Mouse (Mus musculus) mouse trophoblast stem cell (cell line): Measurements from ENCODE around the gene Slc39a5.

ENCODE experiments used
- in situ Hi-C, 2 experiments: fragments of 300-500 bp; cut with MseI, MboI; formaldehyde crosslinking; loops; 2 replicates in 1 of 2; 3 replicates in 1 of 2; pipeline ENCODE4 v1.15.1; 2025

Gene Slc39a5

DNA sequence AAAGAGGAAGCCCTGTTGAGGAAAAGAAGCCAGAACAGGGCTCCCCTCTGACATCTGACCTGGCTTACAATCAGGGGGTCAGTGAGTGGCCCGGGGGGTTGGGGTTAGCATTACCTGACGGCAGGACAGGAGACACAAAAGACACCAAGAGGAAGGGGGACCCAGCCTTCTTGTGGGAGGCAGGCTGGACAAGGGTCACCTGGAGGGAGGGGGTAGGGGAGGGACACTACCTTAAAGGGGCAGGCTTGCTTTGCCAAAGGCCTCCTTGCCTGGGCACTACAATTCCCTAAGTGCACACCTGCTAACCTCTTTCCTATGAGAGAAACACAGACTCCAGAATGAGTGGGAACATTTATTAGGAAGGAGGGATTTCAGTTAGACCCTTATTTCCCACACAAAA is at the start of gene Slc39a5:
Gene Slc39a5 (minus strand): TSS at position 174 of the 400 bp plus-strand sequence.
- in situ Hi-C loops = no loop called here

DNA sequence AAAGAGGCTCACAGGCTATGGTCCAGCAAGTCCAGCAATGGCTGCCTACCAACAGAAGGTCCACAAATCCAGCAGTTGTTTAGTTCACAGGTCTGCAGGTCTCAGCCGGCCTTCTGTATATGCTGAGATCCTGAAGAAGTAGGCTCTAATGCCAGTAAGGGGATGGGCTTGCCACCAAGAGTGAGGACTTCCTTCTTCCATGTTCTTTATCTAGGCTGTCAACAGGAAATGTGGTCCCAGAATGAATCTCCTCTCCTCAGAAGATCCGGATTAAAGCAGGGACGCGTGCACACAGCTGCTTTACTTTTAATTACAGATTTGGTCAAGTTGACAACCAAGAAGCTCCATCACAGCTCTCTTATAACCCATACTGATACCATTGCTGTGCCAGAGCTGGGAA is 44.4 kb upstream of the Slc39a5 start:
- in situ Hi-C loops = no loop called here

DNA sequence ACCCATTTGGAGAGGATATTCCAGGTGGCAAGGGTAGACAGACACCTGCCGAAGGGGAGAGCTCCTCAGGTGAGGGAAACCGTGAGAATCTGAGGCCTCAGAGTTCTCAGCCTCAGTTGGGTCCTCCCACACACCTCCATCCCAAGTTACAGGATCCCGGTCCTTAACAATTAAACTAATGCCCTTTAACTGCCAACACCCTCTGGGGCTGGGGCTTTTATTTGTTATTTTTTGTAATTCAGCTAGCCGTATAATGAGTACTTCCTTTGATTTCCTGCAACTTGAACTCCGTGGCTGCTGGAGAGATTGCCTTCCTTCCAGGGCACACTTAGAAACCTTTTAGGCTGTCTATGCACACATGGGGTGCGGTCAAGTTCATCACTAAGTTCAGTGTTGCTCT is 43.3 kb upstream of the Slc39a5 start:
- in situ Hi-C loops = no loop called here

DNA sequence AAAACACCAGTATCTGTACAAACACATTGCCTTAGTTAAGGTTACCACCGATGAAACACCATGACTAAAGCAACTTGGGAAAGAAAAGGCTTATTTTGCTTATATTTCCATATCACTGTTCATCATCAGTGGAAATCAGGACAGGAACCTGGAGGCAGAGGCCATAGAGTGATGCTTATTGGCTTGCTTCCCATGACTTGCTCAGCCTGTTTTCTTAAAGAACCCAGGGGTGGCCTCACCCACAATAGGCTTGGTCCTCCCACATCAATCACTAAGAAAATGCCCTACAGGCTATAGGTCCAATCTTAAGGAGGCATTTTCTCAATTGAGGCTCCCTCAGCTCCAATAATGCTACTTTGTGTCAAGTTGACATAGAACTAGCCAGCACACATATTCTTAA is 41.7 kb upstream of the Slc39a5 start:
- in situ Hi-C loops = no loop called here

DNA sequence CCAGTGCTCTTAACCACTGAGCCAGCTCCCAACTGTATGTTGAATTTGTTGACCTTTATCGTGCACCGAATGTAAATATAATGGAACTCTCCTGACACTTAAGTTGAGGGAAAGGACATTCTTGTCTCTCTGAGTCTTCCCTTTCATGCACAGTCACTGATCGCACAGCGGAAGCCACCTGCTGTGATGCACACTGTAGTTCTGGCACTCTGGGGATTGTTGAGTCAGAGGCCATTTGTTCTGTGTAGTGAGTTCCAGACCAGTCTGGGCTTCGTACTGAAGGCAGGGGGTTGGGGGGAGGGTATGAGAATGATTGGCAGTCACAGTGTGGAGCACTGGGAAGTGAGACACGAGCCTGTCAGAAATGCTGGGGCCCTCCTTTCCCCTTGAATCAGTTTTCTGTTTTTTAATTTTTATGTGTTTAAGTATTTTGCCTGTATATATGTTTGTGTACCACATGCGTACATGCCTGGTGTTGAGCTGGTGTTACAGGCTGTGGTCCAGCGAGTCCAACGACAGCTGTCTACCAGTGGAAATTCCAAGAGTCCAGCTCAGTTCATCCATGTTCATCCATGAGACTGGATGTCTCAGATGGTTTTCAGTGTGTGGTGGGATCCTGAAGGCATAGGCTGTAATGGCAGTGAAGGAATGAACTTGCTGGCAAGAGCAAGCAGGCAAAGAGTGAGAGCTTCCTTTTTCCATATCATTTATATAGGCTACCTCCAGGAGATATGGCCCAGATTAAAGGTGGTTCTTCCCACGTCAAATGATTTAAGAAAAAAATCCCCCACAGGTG is 40.5 kb upstream of the Slc39a5 start:
- in situ Hi-C loops = no loop called here

DNA sequence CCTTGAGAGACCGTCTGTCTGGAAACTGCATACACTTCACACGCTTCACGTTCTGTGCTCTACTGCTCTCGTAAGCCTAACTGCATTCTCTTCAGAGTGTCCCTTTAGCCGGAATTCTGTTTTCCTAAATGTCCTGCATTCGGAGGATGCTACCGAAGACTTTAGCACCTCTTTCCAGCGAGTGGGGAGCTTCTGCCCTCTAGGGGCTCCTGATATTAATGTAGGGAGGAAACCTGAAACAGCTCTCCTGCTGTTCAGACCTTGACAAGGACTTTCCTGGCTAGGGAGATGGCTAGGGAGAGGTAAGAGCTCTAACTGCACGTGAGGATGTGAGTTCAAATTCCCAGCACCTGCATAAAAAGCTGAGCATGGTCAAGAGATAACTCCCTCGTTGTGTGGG is 39.4 kb upstream of the Slc39a5 start:
- in situ Hi-C loops = no loop called here

DNA sequence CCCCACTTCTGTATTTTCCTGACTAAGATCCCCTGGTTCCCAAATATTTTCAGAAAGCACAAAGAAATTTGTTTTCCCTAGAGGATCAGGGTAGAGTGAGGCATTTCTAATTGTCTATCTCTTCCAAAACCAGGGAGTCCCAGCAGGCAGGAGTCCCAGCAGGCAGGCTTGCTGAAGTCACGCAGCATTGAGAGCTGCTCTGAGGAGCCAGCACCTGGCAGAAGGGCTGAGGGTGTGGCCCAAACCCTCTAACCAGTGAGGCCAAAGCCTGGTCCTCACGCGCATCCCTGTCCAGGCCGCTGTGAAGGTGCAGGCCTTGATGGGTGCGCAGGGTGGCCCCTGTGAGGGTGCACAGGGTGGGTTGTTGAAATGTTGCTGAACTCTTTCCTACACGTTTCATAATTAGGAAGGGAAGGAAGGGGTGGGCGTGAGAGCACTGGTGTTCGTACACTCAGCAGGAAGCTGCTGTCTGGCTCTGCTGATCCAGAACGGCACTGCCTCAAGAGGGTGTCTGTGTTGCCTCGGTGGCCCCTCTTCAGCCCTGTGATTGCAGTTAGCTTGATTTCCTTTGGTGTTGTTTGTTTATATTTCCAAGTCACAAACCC is 37.7 kb upstream of the Slc39a5 start:
- in situ Hi-C loops = no loop called here

DNA sequence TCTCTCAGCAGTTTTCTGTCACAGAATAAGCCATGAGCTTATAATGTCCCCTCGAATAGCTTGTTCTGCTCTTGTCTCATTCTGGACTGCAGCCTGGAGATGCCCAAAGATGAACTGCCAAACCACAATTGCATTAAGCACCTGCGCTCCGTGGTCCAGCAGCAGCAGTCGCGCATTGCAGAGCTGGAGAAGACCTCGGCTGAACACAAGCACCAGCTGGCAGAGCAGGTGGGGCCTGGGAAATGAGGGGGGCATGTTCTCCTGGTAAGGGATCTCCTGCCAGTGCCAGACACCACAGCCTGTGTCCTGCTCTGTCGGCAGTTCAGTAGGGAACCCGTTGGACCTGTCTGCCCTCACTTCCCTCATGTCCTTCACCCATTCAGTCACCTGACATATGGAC is 35.3 kb upstream of the Slc39a5 start:
- in situ Hi-C loops = no loop called here

DNA sequence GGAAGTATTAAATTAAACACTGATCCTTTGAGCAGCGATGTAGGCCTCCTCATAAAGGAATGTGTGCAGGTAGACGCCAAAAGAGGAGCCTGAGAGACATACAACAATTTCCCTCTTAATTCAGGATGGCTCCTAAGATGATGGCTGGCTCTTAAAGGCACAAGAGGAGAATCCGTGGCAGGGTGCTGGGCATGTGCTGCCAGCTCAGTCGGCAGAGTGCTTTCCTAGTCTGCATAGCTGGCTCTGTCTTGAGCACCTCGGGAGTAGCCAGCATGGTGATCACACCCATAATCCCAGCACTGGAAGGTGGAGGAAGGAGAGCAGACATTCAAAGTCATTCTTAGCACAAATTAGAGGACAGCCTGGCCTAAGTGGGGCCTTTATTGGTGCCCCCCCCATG is 34.8 kb upstream of the Slc39a5 start:
- in situ Hi-C loops = no loop called here

DNA sequence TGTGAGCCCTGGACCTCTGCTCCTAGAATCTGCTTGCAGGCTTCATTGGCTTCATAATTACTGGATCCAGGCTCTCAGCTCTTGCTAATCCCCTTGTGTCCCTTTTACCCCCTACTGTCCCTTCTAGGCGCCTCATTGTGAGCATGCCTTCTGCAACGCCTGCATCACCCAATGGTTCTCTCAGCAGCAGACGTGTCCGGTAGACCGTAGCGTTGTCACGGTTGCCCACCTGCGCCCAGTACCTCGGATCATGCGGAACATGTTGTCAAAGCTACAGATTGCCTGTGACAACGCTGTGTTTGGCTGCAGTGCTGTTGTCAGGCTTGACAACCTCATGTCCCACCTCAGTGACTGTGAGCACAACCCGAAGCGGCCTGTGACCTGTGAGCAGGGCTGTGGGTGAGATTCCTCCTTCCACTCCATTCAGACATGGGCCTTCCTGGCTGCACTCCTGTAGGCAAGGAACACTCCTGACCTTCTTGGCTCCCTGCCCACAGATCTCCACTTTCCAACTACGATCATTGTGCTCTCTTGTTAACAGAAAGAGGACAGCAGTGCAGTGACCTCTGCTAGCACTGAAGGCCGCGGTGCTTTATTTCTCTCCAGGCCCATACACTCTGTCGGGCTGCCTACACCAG is 34.3 kb upstream of the Slc39a5 start:
- in situ Hi-C loops = no loop called here

DNA sequence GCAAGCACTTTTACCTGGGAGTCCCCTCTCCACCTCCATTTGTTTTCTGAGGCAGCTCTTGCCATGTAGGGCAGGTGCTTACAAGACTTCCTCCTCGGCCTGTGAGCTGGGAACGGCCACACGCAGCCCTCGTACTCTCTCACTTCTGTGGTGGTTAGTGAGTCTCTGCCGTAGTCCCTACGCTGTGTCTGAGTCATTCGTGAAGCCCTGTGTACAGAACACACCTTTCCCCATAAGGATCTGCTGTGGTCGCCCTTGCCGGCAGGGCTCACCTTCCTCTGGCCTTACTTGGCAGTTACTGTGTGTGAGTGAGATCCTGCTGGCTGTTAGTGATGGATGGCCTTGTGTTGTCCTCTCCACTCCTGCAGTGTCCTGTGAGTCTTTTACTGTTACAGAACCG is 33.7 kb upstream of the Slc39a5 start:
- in situ Hi-C loops = no loop called here

DNA sequence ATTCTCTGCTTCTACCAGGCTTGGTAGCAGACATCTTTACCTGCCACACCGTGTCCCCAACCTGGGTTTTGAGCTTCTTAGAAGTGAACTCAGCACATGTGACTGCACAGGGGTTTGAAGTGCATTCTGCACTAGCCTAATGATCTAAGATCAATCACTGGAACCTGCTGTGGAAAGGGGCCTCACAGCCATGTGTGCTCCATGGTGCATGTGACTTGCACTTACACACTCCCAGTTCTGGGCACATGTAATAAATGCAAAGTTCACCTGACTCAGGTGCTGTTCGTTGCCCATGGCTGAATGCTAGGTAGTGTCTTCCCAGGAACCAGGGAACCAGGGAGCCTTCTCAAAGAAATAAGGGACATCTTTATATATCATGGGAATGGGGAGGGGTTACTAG is 32.4 kb upstream of the Slc39a5 start:
- in situ Hi-C loops = no loop called here

DNA sequence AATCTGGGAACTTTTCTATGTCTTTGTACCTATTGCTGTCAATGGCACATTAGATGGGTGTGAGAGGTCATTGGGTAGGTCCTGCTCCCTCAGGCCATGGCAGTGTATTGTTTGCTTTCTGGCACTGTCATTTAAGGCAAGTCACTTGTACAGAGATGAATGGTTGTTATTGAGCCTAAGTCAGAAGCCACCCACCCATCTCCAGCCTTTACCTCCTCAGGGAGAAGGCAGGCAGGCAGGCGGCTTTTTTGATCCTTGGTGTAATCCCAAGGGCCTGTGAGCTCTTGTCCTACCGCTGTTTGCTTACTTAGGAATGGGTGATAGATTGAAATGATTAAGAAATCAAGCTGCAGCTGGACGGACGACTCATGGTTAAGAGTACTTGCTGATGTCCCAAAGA is 28.4 kb upstream of the Slc39a5 start:
- in situ Hi-C loops = no loop called here

DNA sequence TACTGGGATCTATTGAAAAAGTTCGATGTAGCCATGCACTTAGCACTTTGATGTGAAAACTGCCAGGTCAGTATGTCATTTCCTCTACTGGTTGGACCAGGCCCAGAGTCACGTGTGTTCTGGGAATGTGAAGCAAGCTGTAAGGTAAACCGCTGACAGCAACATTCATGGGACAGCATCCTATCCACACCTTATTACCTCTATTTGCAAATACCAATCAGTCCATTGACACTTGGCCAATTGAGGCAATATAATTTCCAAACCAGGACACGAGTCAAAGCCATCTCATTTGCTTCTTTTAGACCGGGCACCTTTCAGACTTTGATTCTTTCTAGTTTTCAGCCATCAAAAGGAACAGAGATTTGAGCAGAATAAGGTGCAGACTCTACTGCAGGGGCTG is 28.0 kb upstream of the Slc39a5 start:
- in situ Hi-C loops = no loop called here

DNA sequence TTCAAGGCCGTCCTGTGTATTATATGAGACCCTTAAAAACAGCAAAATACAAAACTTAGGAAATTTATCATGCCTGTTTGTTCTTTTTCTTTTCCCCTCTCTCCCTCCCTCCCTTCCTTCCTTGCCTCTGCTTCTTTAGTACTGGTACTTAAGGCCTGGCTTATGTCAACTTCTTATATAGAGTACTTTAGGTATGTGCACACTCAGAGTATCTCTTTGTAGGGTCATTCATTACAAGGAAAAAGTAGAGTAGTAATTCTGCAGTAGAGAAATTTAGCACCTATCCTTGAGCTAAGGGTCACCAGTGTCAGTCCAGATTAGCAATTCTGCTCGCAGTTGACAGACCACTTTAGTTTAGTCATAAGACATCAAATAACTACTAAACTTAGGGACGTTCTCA is 24.2 kb upstream of the Slc39a5 start:
- in situ Hi-C loops = no loop called here

DNA sequence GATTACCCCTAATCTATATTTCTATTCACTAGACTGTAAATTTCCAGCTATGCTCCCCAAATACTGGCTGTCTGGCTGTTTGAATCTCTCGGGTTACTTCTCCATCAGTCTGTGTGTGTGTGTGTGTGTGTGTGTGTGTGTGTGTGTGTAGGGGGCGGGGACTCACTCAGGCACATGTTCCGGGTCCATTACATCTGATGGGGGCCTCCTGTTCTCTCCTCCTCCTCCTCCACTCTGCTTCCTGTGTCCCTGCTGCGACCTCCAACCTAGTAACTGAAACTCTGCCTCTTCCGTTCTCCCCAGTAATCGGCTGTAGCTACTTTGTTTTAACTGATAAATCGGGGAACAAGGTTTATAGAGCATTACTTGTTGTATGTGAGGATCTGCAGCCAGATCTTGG is 23.6 kb upstream of the Slc39a5 start:
- in situ Hi-C loops = no loop called here

DNA sequence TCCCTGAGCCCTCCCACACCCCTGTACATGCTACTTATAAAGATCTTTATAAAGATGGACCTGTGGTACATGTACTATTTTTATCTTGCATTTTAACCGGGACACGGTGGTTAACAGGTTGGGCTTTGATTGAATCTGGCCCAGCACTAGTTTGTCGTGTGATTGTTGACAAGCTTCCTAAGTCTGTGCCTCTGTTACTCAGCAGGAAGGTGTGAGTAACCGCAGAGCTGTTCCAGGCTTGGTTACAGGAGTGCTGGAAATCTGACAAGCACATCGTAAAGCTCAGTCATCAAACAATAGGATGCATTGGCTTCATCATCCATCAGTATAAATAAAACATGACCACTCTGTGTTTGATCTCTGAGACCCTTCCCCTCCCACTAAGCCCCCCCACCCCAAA is 21.4 kb upstream of the Slc39a5 start:
- in situ Hi-C loops = no loop called here

DNA sequence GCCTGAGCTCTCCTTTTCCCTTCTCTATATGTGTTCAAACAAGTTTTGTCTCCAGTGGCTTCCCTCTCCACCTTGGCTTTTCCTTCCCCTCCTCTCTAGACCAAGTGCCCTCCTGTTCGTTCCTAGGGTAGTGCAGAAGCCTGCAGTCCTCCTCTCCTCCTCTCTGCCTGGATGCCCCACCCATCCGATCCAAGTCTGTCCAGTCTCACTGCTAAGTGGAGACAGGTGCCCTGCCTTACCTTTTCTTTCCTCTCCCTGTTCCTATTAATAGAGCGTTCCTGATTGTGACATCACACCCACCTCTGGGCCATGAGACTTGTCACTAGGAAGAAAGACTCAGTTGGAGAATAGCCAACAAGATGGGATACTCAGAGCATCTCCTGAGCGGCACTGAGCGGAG is 13.8 kb upstream of the Slc39a5 start:
- in situ Hi-C loops = no loop called here

DNA sequence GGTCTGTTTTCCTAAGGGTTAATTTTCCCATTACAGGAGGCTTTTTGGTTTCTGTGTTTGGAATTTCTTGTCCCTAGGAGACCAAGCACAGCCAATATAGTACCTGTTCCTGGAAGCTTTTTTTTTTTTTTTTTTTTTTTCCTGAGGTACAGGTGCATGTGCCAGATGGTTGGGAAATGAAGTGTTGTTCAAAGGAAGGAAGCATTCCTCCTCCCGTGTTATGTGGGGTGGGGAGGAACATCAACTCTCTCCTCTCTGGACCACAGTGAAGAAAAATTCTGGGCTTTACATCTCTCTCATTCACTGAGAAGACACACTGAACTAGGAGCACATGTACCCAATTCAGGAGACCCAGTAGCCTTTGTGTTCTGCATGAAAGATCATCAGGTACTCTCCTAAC is 12.0 kb upstream of the Slc39a5 start:
- in situ Hi-C loops = no loop called here

DNA sequence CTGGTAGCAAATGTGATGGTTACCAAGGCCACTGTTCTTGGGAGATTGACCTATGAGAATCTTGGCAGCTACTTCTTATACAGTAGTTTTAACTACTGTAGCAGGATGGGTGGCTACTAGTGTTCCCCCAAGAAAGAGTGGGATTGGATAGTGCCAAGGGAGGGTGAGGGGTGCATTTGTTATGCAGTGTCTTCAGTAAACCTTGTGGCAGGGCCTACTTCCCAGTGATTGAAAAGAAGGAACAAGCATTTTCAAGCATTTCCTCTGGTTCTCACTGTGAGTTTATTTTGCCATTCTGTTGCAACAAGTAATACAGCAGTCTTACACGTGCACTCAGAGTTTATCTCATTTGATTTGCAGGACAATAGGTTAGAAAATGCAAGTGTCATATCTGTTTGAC is 11.5 kb upstream of the Slc39a5 start:
- in situ Hi-C loops = no loop called here

DNA sequence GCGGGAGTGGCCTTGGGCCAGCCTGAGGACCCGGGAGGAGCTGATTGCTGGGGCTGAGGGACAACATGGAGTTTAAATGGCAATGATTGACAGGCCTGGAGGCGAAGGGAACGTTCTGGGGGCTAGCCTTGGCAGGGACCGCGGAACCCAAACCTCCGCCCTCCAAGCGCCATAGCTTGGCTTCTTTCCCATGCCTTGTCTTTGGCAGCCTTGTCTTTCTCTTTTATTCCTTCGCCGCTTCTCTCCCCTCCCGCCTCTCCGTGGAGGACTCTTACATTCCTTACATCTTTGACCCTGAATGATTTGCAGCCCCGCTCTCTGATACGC is 11.0 kb upstream of the Slc39a5 start:
- in situ Hi-C loops = no loop called here

DNA sequence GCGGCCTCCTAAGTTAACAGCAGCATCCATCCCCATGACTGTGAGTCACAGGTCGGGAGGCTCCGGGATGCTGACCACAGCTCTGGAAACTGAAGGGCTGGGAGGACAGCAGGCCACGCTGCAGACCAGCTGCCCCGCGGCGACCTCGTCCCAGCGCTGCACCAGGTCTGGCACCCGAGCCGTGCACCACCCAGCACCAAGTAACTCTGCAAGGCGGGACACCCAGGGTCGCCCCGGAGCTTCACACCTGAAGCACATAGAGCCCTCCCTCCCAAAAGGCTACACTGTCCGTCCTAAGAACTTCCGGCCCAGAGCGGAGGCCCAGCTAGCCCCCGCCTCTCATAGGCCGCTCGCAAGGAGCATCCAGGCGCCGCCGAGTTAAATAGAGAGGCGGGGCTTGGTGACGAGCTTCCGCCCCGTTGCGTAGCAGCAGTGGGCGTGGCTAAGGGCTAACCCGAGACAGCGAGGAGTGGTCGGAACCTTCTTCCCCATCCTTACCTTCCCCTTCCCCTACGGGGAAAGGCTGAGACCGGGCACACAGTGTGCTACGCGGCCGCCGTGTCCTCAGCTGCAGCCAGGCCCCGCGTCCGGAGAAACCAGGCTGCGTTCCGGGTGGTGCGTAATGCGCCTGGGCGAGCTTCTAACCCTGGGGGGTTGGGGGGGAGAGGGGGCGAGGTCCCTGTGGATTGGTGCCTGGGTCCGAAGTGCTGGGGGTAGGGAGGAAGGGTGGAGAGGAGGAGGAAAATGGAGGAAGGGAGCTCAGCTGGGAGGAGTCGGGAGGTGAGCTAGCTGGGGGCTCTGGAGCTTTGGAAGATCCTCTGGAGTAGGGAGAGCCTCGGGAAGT is 10.4 kb upstream of the Slc39a5 start, which contains the start of the genes Nabp2 and Rnf41:
Gene Nabp2 (minus strand): TSS at position 282 of the 844 bp plus-strand sequence.
Gene Rnf41 (plus strand): TSS at position 447 of the 844 bp plus-strand sequence.
- in situ Hi-C loops = no loop called here
